Mouse (Mus musculus) thymus, postnatal 36 days (tissue): ENCODE measurements around the gene Nme3.

Experiments
- DNase-seq, 2 experiments: peaks; one replicate each; pipeline ENCODE4 v3.0.0; 2022; ENCODE audit warnings: mixed read lengths in 2 of 2

Nme3 gene

DNA sequence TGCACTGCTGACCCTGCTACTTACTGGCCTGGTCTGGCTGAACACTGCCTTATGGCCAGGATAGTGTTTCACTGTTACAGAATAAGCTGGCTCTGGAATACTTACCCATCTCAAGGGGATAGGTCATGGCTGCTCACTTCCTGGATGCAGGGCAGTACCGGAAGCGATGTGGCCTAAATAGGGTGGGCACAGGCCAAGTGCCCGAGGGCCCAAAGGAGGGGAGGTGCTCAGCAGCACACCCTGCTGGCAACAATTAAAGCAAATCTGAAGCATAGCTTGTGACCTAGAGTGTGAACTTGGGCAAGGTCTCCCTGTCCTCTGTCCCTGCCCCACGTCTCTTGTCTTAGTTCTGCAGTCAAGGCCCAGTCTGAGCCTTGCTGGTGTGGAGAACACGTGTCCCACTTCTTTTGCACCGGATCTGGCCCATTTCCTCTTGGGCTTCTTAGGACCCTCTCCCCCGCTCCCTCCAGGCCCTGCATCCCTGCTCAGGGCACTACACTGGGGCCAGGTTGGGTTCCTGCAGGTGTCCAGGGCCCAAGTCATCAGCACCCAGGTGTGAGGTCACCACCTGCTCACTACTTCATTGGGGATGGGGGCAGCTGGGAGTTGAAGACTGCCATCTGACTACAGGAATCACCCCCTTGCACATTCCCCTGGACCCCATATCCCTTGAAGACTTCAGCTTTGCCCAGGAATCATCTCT lies 14.4 kb upstream of the Nme3 start:
- DNase-seq: peak in 1 of 2 experiments; percentile 32

DNA sequence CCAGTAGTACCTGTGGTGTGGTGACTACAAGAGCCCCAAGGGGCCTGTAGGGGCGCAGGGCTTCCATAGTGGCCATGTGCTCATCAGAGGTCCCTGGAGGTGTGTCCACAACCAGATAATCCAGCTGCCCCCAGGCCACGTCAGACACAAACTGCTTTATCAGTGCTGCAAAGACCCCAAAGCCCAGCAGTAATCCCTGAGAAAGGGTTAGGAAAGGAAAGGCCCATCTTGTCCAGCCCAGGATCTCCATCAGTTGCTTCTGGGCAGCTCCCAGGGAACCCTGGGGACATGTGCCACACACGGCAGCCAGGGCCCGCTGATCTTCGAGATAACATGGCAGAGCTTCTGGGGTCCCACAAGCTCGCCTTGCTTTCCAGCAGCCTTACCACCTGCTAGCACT lies 11.9 kb upstream of the Nme3 start:
- no peak for DNase-seq

DNA sequence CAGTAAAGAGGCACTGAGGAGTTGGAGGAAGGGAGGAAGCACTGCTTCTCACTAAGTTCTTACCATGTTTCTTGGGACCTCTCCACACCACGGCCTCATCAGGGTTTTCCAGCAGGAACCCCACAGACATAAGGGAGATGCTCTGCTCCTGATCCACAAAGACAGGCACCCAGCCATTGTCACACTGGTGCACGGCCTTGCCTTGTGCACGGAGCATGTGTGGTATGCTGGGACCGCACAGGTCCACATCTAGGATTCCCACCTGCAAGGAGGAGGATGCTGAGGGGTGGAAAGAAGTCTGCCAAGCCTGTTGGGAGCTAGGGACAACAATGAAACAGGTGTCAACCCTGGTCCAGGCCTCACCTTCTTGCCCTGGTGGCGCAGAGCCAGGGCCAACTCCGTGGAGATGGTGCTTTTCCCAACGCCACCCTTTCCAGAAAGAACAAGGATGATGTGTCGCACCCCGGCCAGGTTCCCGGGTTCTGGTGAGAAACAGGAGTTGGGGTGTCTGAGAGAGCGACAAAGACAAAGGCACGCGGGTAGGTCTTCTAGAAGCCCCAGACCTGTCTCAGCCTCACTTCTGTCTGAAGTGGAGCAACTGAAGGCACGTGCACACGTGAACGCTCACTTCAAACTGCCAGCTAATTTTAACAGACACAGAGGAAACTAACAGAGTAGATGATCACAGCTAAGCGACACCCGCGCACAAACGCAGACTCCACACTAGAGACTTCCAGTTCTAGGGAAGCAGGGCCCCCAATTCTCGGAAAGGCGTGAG lies 10.8 kb upstream of the Nme3 start:
- no peak for DNase-seq

DNA sequence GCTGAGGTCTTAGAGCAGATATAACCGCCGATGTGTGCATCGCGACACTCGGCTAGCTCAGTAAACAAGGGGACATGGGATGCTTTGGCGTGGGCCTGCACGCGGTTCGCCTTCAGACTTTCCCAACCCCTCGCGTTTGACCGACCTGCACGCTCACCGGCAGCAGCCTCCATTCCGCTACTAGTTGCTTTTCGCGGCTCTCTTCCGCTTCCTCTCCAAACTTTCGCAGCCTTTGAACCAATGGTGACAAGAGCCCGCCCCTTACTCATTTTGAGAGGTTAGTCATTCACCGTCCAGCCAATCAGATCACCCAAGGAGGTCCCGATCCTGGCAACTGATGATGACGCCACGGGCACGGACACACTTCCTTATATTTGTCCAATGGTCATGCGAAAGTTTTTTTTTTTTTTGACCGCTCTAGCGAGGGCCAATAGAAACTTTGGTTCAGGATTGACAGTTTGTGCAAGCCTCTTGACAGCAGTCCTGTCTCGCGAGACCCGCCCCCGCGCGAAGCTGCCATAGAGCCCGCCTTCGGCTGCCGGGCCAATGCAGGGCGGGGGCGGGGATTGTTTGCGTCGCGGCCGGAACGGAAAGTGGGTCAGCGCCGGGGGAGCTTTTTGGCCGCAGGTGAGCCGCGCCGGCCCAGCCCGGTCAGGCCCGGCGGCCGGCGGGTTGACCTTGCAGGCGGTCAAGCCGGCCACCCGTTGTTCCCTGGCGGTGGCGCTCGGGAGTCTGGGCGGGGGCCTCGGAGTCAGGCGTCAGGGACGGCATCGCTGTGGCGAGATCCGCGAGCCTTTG lies 10.0 kb upstream of the Nme3 start, which contains the start of the genes Nubp2 and Spsb3:
TSS of gene Nubp2 (minus strand) at position 216 of the 798 bp plus-strand sequence.
TSS of gene Spsb3 (plus strand) at position 510 of the 798 bp plus-strand sequence.
- peak; percentile 95 to 97 for DNase-seq

DNA sequence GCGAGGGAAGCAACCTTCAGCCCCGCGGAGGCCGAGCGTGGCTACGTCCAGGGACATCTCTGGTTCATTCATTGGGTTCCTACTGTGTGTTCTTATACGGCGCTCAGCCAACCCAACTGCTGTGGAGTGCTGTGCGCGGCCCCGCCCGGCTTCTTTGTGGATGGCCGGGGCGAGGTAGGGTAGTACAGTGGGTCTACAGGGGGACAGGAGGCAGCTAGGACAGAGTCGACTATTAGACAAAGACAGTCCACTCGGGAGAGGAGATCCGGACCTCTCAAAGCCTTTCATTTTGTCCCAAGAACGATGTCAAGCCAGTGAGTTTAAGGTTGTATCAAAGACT lies 9.4 kb upstream of the Nme3 start:
- DNase-seq: no peak

DNA sequence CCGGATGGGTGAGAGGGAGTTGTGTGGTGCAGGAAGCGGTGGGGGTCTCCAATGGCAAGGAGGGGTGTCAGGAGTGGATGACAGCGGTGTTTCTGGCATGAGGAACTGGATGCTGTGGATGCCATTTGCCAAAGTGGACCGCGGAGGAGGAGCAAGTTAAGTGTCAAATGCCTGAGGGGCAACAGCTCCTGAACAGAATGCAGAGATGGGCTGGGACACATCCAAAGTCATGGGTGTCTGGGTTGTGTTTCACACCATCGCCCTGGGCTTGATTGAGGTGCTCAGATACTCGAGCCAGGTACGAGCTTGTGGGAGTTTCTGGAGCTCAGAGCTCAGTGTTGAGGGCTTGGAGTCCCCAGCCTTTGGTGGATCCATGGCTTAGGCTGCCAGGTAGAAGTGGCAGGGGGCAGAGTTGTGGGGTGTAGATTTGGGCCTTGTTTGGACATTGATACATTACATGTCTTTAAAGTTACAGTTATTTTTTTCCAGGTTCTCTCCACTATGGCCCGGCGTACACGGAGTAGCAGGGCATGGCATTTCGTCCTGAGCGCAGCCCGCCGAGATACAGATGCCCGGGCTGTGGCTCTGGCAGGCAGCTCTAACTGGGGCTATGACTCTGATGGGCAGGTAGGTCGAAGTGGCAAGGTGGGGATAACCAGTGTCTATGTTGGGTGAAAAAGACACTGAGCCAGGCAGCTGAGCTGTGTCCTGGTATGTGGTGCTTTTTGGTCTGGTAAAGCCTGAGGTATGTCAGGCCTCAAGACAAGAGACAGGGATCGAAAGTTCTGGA lies 8.8 kb upstream of the Nme3 start:
- no peak for DNase-seq

DNA sequence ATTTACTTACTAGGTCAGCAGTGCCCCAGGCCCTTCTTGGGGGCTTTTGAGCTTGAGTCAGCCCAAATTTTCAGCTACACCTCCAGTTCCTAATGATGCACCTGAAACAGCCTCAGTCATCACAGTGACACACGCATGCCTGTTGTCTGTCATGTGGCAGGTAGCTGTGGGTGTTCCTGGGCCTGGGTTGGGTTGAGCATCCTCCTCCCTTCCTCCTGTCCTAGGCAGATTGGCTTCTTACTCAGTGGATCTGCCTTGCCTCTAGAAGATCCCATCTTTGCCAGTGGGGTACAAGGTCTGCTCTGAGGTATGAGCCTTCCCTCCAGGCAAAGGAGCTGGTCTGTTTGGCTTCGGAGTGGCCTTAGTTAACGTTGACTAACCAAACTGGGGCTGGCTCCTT lies 7.4 kb upstream of the Nme3 start:
- no peak for DNase-seq

DNA sequence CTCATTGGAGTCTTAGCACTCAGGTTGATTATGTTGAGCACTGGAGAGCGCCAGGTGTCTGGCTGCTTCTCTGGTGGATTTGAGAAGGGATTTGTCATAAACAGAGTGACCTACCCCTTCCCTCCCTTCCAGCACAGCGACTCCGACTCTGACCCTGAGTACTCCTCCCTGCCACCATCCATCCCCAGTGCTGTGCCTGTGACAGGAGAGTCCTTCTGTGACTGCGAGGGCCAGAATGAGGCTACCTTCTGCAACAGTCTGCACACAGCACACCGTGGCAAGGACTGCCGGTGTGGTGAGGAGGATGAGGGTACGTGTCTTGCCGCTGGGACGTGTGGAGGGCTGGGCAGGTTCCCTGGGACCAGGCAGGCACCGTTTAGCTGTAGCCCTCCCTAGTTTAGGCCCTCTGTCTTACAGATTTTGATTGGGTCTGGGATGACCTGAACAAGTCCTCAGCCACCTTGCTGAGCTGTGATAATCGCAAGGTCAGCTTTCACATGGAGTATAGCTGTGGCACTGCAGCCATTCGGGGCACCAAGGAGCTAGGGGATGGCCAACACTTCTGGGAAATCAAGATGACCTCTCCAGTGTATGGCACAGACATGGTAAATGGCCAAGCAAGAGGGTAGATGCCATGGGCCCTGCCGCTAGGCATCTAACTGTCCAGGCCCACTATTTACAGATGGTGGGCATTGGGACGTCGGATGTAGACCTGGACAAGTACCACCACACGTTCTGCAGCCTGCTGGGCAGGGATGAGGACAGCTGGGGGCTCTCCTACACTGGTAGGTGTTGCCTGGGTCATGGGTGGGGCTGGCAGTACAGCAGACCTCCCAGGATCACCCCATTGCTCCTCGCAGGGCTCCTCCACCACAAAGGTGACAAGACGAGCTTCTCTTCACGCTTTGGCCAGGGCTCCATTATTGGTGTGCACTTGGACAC lies 5.9 kb upstream of the Nme3 start:
- no peak for DNase-seq

DNA sequence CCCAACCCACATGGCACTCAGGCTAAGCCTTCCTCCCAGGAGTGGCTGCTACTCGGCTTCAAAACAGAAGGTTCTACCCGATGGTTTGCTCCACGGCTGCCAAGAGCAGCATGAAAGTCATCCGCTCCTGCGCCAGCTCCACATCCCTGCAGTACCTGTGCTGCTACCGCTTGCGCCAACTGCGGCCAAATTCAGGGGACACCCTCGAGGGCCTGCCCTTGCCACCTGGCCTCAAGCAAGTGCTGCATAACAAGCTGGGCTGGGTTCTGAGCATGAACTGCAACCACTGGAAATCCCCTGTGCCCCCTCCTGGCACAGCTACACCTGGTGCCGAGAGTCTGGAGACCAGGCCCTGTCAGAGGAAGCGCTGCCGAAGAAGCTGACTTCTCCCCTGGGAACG lies 5.0 kb upstream of the Nme3 start:
- no peak for DNase-seq

DNA sequence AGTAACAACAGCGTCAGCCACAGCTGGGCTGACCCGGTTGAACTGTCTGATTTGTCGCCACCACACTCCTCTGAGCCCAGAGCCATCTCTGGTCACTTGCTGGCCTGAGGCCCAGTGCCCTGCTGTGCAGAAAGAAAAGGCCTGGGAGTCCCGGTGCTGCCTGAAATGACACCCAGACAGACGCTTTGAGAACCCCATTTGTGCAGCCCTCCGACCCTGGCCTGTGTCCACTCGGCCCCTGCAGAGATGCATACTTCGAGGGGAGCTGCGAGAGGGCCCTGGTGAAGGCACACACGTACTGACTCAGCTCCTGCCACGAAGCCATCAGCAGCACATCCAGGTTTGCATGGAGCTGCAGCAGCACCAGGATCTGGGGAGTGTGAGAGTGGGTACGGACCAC lies 3.5 kb upstream of the Nme3 start:
- DNase-seq: no peak

DNA sequence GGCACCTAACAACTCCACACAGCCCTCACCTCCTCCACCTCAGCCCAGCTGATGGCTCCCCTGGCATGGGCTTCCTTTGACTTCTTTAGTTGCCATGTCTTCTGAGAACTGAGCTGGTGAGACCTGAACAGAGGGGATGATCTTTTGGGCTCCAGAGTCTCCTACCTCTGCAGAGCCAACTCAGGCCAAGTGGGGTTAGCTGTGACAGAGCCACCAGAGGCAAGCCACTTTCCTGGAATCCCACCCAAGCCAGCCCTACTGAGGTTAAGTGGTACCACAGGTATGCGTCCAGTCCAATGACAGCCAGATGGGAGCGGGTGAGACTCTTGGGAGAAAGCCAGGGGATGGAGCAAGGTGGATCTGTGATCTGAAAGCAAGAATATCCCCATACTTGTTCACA lies 3.0 kb upstream of the Nme3 start:
- no peak for DNase-seq

DNA sequence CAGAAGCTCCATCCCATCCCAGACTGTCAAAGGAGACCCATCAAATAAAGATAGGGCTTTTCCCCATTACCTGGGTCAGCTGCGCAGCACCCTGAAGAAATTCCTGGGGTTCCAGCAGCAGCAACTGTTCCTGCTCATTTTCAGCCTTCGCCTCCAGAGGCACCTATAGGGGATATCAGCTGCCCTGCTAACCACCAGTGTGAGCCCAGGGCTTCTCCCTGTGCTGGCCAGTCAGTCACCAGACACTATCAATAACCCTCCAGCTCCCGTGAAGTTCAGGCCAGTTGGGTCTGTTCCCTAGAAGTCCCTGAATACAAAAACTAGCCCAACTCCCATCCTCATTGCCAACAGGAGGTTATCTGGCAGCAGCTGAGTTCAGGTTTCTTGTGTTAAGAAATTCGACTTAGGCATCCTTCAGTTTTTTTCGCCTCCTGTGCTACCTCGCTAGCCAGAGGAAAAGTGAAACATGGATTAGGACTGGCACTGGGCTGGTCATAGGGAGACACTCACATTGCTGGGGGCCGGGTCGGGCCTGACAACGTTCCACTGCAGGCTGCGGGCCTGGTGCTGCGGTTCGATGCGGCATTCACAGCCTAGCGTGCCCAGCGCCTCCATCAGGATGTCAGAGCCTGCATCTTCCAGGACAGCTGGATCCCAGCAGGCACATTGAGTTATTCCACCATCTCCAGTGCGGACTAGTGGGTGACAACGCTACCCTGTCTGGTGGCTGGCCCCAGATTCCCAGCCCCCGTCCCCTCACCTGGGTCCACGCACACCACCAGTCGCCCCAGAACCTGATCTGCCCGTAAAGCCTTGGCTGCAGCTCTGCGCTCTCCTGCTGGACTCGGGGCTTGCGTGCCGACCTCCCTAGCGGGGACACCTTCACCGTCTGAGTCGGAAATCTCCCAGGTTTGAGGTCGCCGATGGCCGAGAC lies 2.0 kb upstream of the Nme3 start:
- DNase-seq: no peak

DNA sequence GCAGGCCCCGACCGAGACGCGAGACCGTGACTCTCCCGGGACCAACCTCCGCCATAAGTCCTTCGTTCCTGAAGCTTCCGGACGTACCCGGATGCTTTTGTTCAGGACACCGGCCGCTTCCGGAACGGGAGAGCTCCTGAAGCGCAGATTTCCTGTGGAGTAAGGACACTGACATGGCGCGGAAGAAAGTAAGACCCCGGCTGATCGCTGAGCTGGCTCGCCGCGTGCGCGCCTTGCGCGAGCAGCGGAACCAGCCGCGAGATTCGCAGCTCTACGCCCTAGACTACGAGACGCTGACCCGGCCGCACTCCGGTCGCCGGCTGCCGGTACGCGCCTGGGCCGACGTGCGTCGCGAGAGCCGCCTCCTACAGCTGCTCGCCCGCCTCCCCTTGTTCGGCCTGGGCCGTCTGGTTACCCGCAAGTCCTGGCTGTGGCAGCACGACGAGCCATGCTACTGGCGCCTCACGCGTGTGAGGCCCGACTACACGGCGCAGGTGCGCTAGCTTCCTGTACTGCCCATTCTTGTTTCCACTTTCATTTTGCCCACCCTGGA lies 1.2 kb upstream of the Nme3 start, which contains the start of the genes Eme2 and Mrps34:
TSS of gene Eme2 (minus strand) at position 93 of the 553 bp plus-strand sequence.
TSS of gene Mrps34 (plus strand) at position 122 of the 553 bp plus-strand sequence.
- DNase-seq: peak; percentile 72 to 74

DNA sequence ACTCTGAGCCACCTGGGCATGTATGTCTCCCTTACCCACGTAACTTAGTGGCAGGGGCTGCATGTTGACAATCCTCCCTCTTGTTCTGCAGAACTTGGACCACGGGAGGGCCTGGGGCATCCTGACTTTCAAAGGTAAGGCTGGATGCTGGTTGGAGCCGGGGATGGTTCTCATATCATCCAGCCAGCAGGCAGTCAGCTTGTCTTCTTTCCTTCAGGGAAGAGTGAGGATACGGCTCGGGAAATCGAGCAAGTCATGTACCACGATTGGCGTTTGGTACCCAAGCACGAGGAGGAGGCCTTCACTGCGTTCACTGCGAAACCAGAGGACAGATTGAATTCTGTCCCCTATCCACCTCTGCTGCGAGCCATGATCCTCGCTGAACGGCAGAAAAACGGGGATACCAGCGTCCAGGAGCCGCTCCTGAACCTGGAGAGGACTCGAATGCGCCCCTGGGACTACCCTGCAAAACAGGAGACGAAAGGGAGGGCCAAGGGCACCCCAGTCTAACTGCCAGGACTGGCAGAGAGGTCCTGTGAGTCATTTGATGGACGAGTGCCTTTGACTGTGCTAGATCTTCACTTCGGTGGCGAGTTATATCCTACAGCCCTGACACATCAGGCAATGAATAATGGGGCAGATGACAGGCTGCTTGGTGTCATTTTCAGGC lies 594 bp upstream of the Nme3 start:
- DNase-seq: peak in 1 of 2 experiments; percentile 24

DNA sequence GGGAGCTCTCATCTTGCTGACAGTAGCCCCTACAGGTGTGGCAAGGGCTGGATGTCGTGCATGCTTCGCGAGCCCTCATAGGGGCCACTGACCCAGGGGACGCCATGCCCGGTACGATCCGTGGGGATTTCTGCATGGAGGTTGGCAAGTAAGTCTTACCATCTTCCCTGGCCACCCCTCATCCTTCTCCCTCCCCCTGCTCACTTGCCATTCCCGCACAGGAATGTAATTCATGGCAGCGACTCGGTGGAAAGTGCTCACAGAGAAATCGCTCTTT lies 631 bp downstream of the Nme3 start:
- no peak for DNase-seq

DNA sequence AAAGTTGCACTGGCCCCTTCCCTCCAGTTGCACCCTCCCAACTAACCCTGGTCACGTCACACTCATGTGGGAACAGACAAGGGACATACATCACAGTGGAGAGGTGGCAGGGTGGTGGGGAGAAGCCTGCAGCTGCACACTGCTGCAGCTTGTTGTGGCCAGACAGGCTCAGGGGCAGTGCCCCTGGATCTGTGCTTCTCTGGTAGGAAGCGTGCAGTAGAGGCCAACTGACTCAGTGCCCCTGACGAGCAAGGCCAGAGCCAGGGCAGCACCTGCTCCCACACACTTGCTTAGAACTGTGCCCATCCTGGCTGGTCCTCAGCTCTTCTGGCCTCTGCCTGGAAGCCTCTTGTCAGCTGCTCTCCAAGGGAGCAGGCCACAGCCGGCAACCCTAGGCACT lies 1.3 kb downstream of the Nme3 start:
- no peak for DNase-seq

DNA sequence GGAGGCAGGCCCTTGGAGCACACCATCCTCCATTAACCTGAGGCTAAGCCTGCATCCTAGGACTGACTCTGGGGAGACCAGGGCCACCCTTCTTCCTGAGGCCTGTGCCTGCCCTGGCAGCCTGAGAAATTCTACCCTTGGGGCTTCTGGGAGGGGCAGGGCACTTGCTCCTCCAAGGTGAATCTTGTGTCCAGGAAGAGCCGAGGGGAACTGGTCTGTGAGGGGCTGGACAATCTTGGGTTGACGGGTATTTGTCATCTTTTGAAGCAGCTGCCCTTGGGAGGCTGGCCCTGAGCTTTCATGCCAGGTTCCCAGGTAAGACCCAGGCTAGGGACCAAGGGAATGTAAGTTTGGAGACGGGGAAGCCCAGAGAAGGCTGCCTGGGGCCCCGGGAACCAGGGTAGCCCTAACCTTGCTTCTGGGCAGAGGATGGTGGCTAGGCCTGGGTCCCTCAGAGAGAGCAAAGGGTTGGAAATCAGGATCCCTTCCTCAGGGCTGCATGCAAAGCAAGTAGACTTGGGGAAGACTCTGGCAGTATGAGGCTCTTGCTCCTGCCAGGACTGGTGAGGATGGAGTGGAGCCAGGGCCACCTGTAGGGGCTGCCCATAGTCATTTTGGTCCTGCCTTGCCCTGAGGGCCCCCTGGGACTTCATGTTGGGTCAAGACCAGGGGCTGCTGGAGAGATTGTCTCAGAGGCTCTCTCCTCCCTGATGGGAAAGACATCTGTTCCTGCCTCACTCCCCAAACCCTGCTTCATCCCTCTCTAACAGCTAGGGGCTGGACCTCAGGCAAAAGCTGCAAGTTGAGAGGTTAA lies 1.9 kb downstream of the Nme3 start:
- DNase-seq: no peak

DNA sequence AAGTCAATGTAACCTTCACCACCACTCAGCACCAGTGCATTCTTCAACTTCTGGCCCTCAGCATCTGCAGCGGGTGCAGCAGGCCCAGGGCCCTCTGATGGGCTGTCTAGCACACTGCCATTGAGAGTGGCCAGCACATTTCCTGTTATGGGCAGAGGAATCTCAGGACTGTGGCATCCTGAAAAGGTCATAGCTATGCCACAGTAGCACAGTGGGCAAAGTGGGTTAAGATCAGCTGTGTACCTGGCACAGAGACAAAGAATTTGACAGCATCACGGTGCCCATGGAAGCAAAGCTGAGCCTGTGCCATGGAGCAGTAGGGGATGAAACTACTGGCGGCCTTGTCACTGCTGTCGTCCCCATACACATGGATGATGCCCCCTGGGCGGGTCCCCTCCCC lies 2.9 kb downstream of the Nme3 start:
- DNase-seq: no peak

DNA sequence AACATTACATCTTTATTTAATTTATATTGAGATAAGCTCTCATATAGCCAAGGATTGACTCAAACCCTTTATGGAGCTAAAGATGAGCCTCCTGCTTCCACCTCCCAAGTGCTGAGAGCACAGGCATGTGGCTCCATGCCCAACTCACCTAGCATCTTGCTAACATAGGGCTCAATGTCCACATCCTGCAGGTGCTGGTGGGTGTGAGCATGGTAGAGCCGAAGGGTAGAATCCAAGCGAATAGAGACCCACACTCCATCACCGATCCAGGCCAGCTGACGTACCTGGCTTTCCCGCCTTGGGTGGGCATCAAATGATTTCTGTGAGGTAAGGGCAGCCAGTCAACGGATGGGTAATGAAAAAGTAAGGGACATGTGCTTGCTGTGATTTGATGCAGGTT lies 3.7 kb downstream of the Nme3 start:
- DNase-seq: no peak
